Mouse (Mus musculus) urinary bladder, postnatal 4 days (tissue): ENCODE data around the gene Fkbp5.
"Not testable (repeated sequence)": the region's sequence is repeated elsewhere in the genome, so short reads cannot be mapped to it uniquely, and the experiment has no call there.

Source experiments
- DNase-seq, 2 experiments: peaks; one replicate each; pipeline ENCODE4 v3.0.0; 2021 to 2022; ENCODE audit warnings: low spot score in 2 of 2

Fkbp5 gene

DNA sequence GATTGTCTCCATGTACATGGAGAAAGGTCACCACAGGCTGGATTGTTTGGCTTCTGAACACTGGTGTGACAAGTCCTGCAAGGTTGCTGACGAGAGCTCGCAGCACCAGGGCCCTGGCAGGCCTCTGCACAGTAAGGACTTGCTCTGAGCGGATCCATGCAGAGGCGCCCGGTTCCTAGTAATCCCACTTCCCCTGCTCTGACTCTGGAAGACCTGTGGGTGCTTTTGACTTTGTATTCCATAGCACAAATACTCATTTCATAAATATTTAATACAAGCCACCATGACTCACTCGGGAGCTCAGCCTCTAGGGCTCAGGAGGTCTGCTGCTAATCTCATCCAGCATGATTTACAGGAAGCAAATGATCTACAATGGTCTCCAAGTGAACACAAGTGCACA lies 97.7 kb downstream of the Fkbp5 start:
- DNase-seq = no peak

DNA sequence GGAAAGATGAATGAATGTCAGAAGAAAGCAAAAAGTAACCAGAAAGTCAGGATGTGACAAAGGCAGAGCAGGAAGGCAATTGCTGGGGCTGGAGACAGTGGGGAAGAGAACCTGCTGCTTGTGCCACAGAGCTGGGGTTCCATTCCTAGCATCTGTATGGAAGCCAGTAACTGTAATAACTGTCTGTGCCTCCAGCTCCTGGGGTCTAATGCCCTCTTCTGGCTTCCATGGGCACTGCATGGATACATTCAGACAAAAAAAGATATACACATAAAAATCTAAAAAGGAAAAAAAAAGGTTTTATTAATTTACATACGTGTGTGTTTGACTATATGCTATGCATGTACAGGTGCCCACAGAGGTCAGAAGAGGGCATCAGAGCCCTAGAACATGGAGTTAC lies 98.4 kb downstream of the Fkbp5 start:
- no peak for DNase-seq

DNA sequence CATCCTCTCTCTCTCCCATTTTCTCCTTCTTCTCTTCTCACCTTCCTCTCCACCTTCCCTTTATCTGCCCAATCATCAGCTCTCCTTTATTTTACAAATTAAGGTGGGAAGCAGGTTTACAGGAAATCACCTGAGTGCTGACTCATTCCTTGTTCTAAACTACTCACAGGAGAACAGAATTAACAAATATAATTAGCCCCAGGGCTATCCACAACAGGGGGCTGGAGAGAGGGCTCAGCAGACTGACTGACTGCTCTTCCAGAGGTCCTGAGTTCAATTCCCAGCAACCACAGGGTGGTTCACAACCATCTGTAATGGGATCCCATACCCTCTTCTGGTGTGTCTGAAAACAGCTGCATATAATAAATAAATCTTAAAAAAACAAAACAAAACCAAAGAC lies 98.8 kb downstream of the Fkbp5 start:
- DNase-seq = not testable (repeated sequence)

DNA sequence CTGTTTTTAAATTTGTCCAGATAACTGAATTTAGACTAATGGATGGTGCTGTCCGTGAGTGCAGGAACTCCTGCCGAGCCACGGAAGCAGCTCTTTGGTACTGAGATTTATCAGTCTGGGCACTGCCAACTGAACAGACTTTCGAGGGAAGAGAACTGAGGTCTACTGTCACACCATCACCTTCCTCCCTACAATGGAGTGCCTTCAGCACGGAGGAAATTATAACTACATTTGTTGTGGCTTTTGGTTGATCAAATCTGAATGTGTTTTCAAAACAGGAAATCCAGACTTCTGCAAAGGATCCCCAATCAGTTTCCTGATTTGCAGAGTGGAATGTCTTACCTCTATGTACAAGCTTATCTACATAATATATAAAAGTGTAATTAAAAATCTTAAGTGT lies 99.6 kb downstream of the Fkbp5 start:
- no peak for DNase-seq

DNA sequence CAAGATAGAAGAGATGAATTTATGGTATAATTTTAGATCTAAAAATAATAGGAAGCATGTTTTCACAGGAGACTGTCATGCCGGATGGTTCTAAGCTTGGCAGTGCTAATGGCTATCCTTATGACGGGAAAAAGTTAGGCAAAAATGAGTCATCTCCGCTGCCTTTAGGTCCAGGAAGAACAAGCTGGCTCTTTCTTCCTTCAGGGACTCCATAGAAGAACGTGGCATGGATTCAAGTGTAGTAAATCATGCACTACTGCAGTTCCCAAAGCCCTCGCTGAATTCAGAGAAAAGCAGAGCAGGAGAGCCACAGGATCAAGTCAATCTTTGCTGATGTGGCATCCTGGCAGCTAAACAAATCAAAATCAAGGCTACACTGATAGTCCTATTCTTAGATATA lies 102.1 kb downstream of the Fkbp5 start:
- DNase-seq = no peak

DNA sequence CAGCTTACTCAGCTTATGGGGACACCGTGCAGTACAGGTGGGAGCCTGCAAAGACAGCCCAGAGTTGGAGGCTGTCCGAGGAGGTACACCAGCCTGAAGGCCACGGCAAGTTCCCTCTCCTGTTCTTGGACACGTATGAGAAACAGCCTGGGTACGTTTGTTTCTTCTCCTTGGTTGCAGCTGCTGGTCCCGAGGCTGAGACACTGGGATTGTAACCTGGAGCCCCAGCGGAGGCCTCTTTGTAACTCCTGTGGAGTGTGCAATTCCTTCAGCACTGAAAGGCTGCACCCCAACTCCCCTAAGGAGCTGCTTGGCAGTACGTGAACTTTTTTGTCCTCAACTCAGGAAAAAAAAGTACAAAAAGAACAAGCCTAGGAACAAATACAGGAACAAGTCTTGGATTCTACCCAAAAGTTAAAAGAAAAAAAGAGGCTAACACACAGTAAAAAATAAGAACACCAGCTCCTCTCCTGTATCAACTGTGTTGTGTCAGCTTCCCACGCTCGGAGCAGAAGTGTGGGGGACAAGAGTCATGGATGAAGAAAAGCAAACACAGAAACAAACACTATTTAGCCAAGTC lies 105.9 kb downstream of the Fkbp5 start:
- no peak for DNase-seq

DNA sequence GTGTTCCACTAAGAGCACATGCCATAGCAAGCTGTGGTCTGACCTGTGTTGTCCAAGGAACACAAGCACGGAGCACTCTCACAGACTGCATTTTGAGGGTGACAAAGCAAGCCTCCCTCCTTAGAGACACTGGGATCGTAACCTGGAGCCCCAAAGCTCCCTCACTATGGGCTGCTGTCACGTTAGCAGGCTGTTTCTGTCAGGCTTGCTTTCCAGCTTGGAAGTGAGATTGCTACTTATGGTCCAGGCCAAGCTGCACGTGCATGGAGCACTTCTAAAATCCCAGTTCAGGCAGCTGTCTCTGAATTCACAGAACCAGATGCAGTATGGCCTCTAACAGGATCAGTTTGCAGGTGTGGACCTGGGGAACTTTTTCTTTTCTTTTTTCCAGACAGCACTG lies 106.6 kb downstream of the Fkbp5 start:
- no peak for DNase-seq

DNA sequence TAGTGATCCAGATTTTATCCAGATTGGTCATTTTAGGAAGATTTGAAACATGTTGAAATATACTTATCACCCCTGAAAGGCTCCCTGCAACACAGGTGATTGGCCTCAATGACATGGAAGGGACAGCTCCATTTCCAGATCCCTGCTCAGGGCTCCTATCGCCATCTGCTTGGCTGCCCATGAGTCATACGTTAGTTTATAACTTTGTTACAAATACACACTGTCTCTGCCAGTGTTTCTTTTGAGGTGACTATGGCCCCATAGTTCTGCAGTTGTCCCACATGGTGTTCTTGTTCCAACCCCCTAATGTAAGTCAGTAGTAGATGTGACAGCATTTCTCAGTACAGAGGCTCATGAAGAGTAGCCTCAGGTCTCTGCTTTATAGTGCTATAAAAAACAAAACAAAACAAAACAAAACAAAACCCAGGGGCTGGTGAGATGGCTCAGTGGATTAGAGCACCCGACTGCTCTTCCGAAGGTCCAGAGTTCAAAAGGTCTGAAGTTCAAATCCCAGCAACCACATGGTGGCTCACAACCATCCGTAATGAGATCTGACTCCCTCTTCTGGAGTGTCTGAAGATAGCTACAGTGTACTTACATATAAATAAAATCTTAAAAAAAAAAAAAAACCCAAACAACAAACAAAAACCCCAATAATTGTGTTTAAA lies 108.9 kb downstream of the Fkbp5 start:
- DNase-seq = no peak

DNA sequence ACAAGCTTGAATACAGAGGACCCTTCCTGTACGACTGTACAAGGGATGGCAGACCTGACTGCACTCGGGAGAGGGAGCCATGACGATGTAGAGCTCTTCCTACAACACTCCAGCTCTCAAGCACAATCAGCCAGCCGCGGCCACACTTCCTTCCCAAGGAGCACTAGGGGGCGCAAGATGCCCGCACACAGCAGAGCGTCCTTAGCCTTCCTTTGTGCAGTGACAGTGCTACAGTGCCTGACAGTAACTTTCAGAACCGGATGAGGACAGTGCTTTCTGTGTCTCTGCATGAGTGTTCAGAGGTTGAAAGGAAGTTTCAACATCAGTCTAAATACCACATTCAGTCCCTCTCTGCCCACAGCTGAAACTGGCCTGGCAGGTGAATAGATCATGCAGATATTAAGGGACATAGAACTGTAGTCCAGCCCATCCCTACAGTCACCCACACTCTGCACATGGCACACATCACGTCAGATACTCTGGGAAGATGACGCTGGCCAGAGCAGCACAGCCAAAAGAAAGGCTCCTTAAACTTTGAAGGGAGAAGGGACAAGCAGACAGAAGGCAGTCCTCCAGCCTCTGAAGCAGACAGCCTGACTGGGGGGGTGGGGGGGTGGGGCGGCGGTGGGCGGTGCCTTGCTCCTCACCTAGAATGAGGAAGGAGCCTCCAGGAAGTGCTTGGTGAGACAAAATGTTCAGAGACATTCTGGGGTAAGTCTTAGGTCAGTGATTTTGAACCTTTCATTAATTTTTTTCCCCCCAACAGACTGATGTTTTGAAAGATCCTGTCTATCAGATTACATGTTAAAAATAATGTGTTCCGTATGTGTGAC lies 109.7 kb downstream of the Fkbp5 start:
- DNase-seq = peak; percentile 72 to 81

DNA sequence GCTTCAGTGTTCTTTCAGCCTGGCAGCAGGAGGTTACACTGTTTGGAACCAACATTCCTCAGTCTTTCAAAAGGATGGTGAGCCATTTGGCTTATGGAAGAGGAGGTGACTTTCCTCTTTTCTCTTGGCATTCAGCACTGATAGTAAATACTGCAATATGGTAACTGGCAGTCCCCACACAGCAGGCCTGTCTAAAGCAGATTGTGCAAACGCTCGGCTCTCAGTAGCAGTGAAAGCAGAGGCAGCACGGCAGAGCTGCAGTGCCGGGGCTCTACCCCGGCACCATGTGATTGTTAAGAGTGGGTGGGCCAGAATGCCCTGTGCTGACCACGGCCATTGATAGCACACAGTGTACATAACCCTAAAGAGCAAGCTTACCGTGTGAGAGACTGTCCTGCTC lies 110.9 kb downstream of the Fkbp5 start:
- DNase-seq = no peak

DNA sequence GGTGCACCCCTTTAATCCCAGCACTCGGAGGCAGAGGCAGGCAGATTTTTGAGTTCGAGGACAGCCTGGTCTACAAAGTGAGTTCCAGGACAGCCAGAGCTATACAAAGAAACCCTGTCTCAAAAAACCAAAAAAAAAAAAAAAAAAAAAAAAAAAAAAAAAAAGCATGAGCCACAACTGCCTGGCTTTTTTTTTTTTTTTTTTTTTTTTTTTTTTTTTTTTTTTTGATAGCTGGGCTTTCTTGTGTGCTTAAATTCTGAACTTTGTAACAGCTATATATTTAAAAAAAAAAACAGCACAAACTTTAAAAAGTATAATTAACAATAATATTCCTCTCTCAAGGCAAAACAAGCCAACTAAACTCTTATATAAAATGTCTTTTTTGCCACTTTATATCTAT lies 112.6 kb downstream of the Fkbp5 start:
- DNase-seq = not testable (repeated sequence)

DNA sequence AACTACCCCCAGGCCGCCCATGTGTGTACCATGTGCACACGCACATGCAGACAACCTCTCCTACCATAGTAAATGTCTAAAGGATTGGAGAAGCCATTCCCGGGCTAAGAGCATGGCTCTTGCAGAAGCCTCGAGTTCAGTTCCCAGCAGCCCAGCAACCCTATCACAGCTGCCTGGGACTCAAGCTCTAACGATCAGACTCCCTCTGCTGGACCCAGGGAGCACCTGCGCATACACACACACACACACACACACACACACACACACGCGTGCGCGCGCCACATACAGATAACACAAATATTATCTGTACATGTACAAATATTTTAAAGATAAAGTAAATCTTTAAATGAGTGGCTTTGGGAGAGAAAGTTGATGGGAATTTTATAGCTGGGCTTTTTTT lies 113.0 kb downstream of the Fkbp5 start:
- DNase-seq = no peak

DNA sequence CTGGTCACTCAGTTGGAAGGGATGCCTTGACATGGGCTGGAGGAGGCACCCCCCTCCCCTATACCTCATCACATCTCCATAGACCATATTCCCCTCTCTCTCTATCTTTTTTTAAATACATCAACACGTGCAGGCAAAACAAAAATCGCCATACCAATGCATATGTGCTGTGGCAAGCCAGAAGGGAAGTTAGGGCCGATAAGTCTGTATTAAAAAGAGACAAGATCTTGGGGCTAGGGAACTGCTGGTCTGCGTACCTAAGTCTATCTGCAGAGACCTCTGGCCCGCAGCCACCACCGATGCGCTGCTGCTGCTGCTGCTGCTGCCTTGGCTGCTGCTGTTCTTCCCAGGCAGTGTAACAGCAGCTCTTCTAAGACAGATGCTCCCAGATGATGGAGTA lies 122.3 kb downstream of the Fkbp5 start:
- no peak for DNase-seq

DNA sequence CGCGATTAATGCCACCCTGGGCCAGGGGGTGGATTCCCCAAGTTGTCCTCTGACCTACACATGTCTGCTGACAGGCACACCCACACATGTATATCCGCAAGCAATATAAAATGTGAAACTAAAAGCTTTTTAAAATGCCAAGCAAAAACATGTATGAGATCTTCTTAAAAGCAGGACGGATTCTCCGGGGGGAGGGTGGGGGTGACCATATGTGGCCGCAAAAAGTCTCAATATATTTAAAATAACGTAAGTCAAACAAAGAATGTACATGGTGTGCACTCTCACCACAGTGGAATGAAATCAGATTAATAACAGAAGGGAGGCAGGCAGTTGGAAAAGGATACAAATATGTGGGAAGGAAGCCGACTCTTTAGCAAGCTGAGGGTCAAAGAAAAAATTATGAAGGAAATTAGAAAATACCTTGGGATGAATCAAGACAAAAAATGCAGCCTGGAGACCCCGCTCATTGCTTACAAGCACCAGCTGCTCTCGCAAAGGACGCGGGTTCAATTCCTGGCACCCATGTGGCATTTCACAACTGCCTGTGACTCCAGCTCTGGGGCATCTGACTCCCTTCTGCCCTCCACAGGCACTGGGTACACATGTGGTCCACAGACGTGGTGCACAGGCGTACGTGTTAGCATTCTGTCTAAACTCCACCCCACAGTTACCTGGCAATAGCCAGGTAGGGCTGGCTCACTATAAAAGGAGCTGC lies 123.1 kb downstream of the Fkbp5 start:
- no peak for DNase-seq

DNA sequence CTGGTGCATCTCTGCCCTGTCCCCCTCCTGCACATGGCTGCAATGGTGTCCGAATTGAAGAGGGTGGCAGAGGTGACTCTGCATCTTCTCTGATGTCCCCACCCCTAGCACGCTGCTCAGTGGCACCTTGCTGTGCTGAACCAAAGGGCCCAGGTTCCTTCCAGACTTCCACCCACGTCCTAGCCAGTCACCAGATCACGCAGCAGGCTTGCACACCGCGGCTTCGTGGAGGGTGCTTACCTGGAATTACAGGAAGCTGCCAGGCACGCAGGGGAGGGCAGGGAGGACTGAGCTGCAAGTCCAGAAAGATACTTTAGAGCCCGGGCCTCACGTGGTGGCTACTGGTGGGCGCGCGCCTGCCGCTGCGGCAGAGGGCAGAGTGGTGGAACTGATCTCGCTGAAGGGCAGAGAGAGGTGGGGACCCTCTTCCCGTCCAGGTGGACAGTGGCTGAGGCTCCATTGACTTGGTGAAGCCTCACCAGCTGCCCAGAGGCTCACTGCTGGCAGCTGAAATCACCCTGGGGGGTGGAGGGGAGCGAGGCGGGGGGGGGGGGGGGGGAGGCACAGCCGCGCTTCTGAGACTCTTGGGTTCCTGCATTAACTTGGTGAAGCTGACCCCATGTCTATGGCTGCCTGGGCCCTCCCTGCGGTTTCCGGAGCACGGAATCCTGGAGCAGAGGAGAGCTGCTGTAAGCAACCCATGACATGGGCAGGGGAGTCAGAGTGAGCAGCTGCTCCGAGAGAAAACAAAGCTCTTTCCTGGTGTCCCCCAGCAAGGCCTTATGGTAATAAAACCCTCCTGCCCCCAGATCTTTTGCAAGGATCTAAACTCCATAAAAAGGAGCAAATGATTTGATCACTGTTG lies 125.5 kb downstream of the Fkbp5 start:
- no peak for DNase-seq

DNA sequence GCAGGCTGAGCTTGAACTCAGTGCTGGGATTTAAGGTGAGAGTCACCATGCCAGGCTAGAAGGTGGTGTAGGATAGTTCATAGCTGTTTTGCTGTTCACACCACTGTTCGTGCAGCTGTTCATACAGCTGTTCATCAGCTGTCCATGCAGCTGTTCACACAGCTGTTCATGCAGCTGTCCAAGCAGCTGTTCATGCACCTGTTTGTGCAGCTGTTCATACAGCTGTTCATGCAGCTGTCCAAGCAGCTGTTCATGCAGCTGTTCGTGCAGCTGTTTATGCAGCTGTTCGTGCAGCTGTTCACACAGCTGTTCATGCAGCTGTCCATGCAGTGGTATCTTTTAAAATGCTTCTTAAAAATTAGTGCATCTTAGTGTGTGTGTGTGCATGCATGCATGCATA lies 128.8 kb downstream of the Fkbp5 start:
- no peak for DNase-seq

DNA sequence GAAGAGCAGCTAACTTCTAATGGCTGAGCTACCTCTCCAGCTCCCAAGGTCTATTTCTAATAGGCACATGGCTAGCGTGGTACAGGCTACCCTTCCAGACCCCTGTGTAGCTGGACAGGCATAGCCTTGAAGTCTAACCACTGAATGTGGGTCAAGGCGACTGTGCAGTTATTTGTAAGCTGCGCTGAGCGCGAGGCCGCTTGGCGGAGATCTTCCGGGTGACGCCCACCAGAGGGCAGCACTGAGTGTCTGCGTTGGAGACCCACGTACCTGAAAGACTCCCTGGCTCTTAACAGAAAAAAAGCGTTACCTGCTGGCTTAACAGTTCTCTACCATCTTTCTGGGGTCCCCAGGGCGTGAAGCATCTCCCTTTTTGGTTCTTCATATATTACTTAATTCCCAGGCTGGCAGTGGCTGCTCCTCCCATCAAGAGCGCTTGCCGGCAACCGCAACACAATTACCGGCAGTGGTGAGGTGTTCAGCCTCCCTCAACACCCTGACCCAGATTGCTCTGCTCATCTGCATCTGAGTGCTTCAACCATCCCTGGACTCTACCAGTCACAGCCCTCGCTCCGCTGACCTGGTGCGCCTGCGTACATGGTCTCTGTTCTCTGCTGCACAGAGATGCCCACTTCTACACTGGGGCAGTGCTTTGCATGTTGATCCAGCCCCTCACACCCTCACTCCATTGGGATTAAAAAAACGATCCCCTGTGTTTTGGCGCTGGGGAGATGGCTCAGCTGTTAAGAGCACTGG lies 131.0 kb downstream of the Fkbp5 start:
- peak; percentile 66 to 88 for DNase-seq

DNA sequence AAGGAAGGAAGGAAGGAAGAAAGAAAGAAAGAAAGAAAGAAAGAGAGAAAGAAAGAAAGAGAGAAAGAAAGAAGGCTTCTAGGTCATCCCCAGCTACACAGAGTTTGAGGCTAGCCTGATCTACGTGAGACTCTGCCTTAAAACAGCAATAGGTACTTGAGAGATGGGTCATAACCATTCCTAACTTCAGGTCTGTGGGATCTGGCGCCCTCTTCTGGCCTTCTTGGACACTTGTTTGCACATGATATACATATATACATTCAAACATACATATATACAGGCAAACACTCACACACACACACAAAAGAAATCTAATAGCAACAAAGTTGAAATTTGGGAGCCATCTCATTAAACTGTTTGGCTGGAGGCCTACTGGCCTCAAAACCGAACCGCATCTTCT lies 133.0 kb downstream of the Fkbp5 start:
- DNase-seq = no peak

DNA sequence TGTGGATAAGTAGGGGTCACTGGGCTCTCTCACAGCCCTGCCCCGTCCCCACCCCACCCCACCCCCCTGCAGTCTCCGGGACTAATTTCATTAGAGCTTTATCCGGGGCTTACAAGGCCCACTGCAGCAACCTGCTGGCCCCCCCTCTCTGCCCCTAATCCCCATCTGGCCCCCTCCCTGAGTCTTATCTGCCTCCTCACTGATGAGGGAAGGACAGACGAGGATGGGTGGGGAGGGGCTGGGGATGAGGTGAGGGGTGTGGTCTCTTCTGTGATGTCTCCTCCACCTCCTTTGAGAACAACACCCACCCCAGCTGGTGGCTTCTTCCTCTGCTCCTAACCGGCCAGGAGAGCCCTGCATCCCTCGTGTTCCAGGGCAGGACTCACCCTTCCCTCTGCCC lies 137.1 kb downstream of the Fkbp5 start:
- no peak for DNase-seq

DNA sequence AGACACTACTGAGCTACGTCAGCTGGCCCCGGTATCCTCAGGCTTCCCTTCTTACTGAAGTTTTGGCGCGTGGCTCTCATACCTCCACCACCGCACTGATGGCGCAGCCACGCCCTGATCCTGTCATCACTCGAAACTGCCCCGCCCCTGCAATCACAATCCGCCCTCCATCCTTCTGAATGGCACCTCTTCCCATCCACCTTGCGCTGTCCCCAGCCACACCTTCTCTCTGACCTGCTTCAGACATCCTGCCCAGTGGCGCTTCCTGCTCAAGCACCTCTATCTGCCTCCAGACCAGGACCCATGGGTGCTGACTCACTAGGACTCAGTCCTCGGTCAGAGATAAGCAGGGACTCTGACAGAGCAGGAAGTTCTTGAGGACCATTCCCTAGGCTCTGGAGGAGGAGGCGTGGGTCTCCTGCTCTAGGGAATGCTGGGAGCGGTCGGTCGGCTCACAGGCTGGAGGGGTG lies 141.7 kb downstream of the Fkbp5 start:
- no peak for DNase-seq

DNA sequence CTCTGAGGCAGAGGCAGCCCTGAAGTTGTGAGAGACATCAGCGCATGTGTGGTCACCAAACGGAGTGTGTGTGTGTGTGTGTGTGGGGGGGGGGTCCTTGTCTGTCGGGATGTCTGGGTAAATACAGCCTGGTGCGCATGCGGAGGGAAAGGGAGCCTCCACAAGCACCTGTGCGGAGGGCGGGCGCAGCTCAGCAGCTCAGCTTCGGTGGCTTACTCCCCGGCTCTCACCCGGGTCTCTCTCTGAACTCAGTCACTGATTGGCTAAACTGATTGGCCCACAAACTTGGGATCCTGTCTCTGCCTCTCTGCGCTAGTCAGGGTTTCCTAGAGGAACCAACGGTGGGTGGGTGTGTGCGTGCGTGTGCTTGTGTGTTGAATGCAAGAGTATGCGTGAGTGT lies 142.8 kb downstream of the Fkbp5 start:
- no peak for DNase-seq
